Mouse (Mus musculus) intestine, postnatal 0 days (tissue): Measurements from ENCODE around the gene Tet2. TPM values are rescaled to one million over a fixed set of nuclear protein-coding genes. Genes with fewer than 3 reads are reported as not detected.

Source experiments
- ATAC-seq: fragments of 200-750 bp; cut with Nextera tagmentation; 2 replicates; pipeline ENCODE4 v1.8.0; 2017; ENCODE audit warnings: mild to moderate bottlenecking, moderate TSS enrichment, moderate library complexity
- H3K27ac ChIP-seq: fragments of 300-500 bp; sonication (generic); 2 replicates; pipeline ENCODE4 v1.5.1; 2014; ENCODE audit warnings: mild to moderate bottlenecking, low read depth, low read length, moderate library complexity
- H3K27me3 ChIP-seq: fragments of 300-500 bp; sonication (generic); replicated peaks from 2 replicates; pipeline ENCODE4 v1.6.1; 2014; ENCODE audit warnings: low read length, mixed read lengths; ENCODE audit not compliant: control insufficient read depth, insufficient read depth
- H3K36me3 ChIP-seq: fragments of 300-500 bp; sonication (generic); 2 replicates; pipeline ENCODE4 v1.6.1; 2014; ENCODE audit warnings: mild to moderate bottlenecking, moderate library complexity; ENCODE audit not compliant: control insufficient read depth, insufficient read depth
- H3K4me1 ChIP-seq: fragments of 300-500 bp; sonication (generic); replicated peaks from 2 replicates; pipeline ENCODE4 v1.6.1; 2014; ENCODE audit warnings: antibody characterized with exemption, low read length, mixed read lengths; ENCODE audit not compliant: control insufficient read depth, insufficient read depth
- H3K4me2 ChIP-seq: fragments of 300-500 bp; sonication (generic); replicated peaks from 2 replicates; pipeline ENCODE4 v1.6.1; 2014; ENCODE audit warnings: low read depth, mild to moderate bottlenecking, moderate library complexity
- H3K4me3 ChIP-seq: fragments of 300-500 bp; sonication (generic); 2 replicates; pipeline ENCODE4 v1.5.1; 2014; ENCODE audit warnings: low read depth, low read length
- H3K9ac ChIP-seq: fragments of 300-500 bp; sonication (generic); 2 replicates; pipeline ENCODE4 v1.6.1; 2014; ENCODE audit warnings: mild to moderate bottlenecking, low read depth, low read length
- H3K9me3 ChIP-seq: fragments of 300-500 bp; sonication (generic); 2 replicates; pipeline ENCODE4 v1.6.1; 2016; ENCODE audit warnings: mixed run types; ENCODE audit not compliant: control insufficient read depth
- CTCF ChIP-seq: sonication (generic); IDR thresholded peaks from 2 replicates; pipeline ENCODE4 v1.5.1; 2016; ENCODE audit warnings: low read depth, mild to moderate bottlenecking, control low read depth, antibody characterized with exemption, moderate library complexity
- WGBS: fragments of 180-500 bp; shearing (Covaris S2); extraction: QIAGEN DNeasy Blood & Tissue Kit; methylation state at CpG from one replicate; pipeline ENCODE4 v1.1.7; 2014; 5-methylcytosine and 5-hydroxymethylcytosine counted together
- polyA plus RNA-seq: library from polyadenylated mRNA; unstranded; fragments of >200 nt; fragmentation: Nextera tagmentation; extraction: Ambion mirVana; gene quantifications from 2 replicates; pipeline ENCODE4 v1.2.1, GENCODE M21; 2015

Tet2 gene
- polyA plus RNA-seq, 1 experiment from 2014 or later, result 10.0 TPM

GRCm38 (mm10) chr3:133559413-133560114, 14.6 kb upstream of the Tet2 start:
- H3K4me2 ChIP-seq, result no peak overlapping the region
- WGBS, result 86% methylated on average over 6 of the region's 6 CpGs

GRCm38 (mm10) chr3:133557602-133558001, 12.7 kb upstream of the Tet2 start:
- no peak for ATAC-seq
- no peaks in the 10 kb centered on the region for H3K9me3 ChIP-seq
- WGBS, result 54% methylated on average over 6 of the region's 6 CpGs
- H3K4me3 ChIP-seq, result no peak overlapping the region
- H3K36me3 ChIP-seq, result no peaks in the 10 kb centered on the region
- no peak overlapping the region for H3K9ac ChIP-seq
- H3K4me2 ChIP-seq, result no peak overlapping the region
- no peaks in the 10 kb centered on the region for H3K4me1 ChIP-seq
- H3K27ac ChIP-seq, result no peak overlapping the region
- no peak for TF ChIP-seq CTCF
- no peaks in the 10 kb centered on the region for H3K27me3 ChIP-seq

More at GRCm38 (mm10) chr3:133559413-133560114, 14.6 kb upstream of the Tet2 start:
- ATAC-seq, result no peak
- H3K4me1 ChIP-seq, result no peaks in the 10 kb centered on the region
- no peak overlapping the region for H3K4me3 ChIP-seq
- no peaks in the 10 kb centered on the region for H3K27me3 ChIP-seq
- H3K9me3 ChIP-seq, result no peaks in the 10 kb centered on the region
- no peak overlapping the region for H3K9ac ChIP-seq
- H3K36me3 ChIP-seq, result no peaks in the 10 kb centered on the region
- no peak overlapping the region for H3K27ac ChIP-seq
- no peak for TF ChIP-seq CTCF

GRCm38 (mm10) chr3:133557154-133557553, 12.2 kb upstream of the Tet2 start:
- H3K27ac ChIP-seq, result no peak overlapping the region
- H3K4me2 ChIP-seq, result no peak overlapping the region
- no peak for TF ChIP-seq CTCF
- no peaks in the 10 kb centered on the region for H3K36me3 ChIP-seq
- ATAC-seq, result no peak
- H3K9me3 ChIP-seq, result no peaks in the 10 kb centered on the region
- H3K4me3 ChIP-seq, result no peak overlapping the region
- no peaks in the 10 kb centered on the region for H3K27me3 ChIP-seq
- 85% methylated on average over 7 of the region's 7 CpGs for WGBS
- H3K4me1 ChIP-seq, result no peaks in the 10 kb centered on the region
- no peak overlapping the region for H3K9ac ChIP-seq

GRCm38 (mm10) chr3:133555378-133555777, 10.4 kb upstream of the Tet2 start:
- no peaks in the 10 kb centered on the region for H3K9me3 ChIP-seq
- H3K9ac ChIP-seq, result no peak overlapping the region
- 46% methylated on average over 7 of the region's 7 CpGs for WGBS
- no peak overlapping the region for H3K4me3 ChIP-seq
- H3K36me3 ChIP-seq, result no peaks in the 10 kb centered on the region
- ATAC-seq, result peak; percentile 88
- H3K4me1 ChIP-seq, result no peaks in the 10 kb centered on the region
- no peaks in the 10 kb centered on the region for H3K27me3 ChIP-seq
- no peak overlapping the region for H3K4me2 ChIP-seq
- no peak overlapping the region for H3K27ac ChIP-seq
- TF ChIP-seq CTCF, result peak; percentile 17; the same call in 1 of the 2 replicates

GRCm38 (mm10) chr3:133554552-133555067, 9.7 kb upstream of the Tet2 start:
- no peak for TF ChIP-seq CTCF
- Histone ChIP-seq H3K4me3 (no peak overlapping the region), H3K4me1 (no peaks in the 10 kb centered on the region), H3K27ac (no peak overlapping the region), H3K36me3 (no peaks in the 10 kb centered on the region), H3K9ac (no peak overlapping the region), H3K27me3 (no peaks in the 10 kb centered on the region), H3K4me2 (no peak overlapping the region), H3K9me3 (no peaks in the 10 kb centered on the region)
- ATAC-seq, result no peak
- WGBS, result 79% methylated on average over 6 of the region's 6 CpGs

GRCm38 (mm10) chr3:133554092-133554491, 9.2 kb upstream of the Tet2 start:
- Histone ChIP-seq H3K4me2 (no peak overlapping the region), H3K27me3 (no peaks in the 10 kb centered on the region), H3K4me1 (no peaks in the 10 kb centered on the region), H3K4me3 (no peak overlapping the region), H3K27ac (no peak overlapping the region), H3K9me3 (no peaks in the 10 kb centered on the region), H3K36me3 (no peaks in the 10 kb centered on the region), H3K9ac (no peak overlapping the region)
- ATAC-seq, result no peak
- WGBS, result 94% methylated on average over 4 of the region's 4 CpGs
- TF ChIP-seq CTCF, result no peak
